Mouse (Mus musculus): ENCODE results near the gene Aox2. TPM values are rescaled to one million over a fixed set of nuclear protein-coding genes. Genes with fewer than 3 reads are reported as not detected.

The Aox2 gene
- polyA plus RNA-seq, 1 experiment from 2014 or later: 0.09 TPM

GRCm38 (mm10) chr1:58257195-58257991, 20.7 kb upstream of the Aox2 start:
- ATAC-seq (ENCODE audit: low FRiP score, low read depth): no peak
- no peak overlapping the region for H3K4me3 ChIP-seq
- no peak overlapping the region for H3K4me2 ChIP-seq (replicated peaks)
- no peaks in the 10 kb centered on the region for H3K27me3 ChIP-seq
- H3K36me3 ChIP-seq: no peaks in the 10 kb centered on the region
- no peaks in the 10 kb centered on the region for H3K9me3 ChIP-seq
- WGBS: 81% methylated on average over 10 of the region's 10 CpGs
- no peak overlapping the region for H3K27ac ChIP-seq
- no peak overlapping the region for H3K9ac ChIP-seq
- H3K4me1 ChIP-seq: no peaks in the 10 kb centered on the region

DNA sequence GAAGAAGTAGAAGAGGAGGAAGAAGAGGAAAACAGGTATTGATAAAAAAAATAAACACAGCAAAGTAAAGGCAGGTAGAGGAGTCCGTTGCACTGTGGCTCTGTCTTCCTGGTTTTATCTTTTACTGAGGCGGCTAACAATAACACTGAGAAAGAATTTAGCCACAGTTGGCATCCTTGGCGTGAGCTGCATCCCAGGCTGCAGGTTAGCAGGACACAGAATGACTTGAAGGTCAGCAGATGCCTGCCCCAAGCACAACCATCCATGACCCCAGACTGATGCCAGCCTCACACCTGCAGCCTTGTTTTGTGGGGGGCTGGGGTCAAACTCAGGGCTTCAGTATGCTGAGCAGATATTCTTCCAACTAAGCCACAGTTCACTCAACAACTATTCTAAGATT, 17.8 kb upstream of the Aox2 start:
- 83% methylated on average over 3 of the region's 3 CpGs for WGBS
- Histone ChIP-seq H3K4me2 (replicated peaks) (no peak overlapping the region), H3K36me3 (no peaks in the 10 kb centered on the region), H3K4me3 (no peak overlapping the region), H3K9me3 (no peaks in the 10 kb centered on the region), H3K27me3 (no peaks in the 10 kb centered on the region), H3K9ac (no peak overlapping the region), H3K4me1 (no peaks in the 10 kb centered on the region), H3K27ac (no peak overlapping the region)
- no peak for ATAC-seq (ENCODE audit: low FRiP score, low read depth)

DNA sequence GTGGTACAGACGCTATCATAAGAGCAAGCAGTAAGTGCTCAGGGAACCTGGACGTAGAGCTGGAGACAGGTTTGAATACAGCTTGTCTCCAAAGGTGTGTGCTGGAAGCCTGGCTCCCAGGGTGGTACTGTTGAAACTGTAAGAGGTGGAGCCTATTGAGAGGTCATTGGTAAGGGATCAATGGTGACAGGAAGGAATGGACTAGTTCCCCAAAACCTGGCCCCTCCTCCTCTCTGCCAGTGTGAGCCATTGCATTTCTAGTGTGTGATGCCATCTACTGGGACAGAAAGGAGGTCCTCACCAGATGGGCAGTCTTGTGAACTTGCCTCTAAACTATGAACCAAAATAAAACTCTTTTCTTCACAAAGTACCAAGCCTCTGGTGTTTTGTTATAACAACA, 9.9 kb upstream of the Aox2 start:
- Histone ChIP-seq H3K27ac (no peak overlapping the region), H3K36me3 (no peaks in the 10 kb centered on the region), H3K27me3 (no peaks in the 10 kb centered on the region), H3K9me3 (no peaks in the 10 kb centered on the region), H3K4me1 (no peaks in the 10 kb centered on the region), H3K4me3 (no peak overlapping the region), H3K4me2 (replicated peaks) (no peak overlapping the region), H3K9ac (no peak overlapping the region)
- ATAC-seq (ENCODE audit: low FRiP score, low read depth): no peak
- 83% methylated on average over 2 of the region's 2 CpGs for WGBS

- Histone ChIP-seq H3K4me1 (peaks cover 2% of the 10 kb centered on the region; the same call in 1 of the 2 replicates), H3K27me3 (no peaks in the 10 kb centered on the region), H3K9ac (no peak overlapping the region), H3K9me3 (no peaks in the 10 kb centered on the region), H3K4me2 (replicated peaks) (no peak overlapping the region), H3K36me3 (no peaks in the 10 kb centered on the region), H3K4me3 (no peak overlapping the region), H3K27ac (no peak overlapping the region)
- WGBS: 60% methylated on average over 6 of the region's 6 CpGs
- ATAC-seq (ENCODE audit: low FRiP score, low read depth): no peak; the same call in 1 of the 2 replicates
These were observed 7.1 kb upstream of the Aox2 start for GRCm38 (mm10) chr1:58270807-58271569.

DNA sequence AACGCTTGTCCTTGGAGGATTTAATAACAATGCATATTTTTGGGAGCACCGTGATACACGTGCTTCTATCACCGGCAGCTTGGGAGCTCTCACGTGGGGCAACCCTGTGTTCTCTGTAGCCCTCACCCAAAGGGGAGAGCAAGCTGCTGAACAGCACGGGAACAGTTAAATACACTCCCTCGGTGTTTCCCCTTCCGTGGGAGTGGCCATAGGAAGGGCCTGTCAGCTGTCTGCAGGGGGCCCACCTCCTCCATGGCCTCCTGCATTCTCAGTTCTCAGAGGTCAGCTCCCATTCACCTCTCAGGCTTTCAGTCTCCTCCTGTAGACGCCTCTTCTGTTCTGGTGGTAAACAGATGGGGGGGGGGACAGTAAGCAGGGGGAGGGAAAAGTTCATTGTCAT, 2.2 kb upstream of the Aox2 start:
- Histone ChIP-seq H3K27ac (no peak overlapping the region), H3K4me1 (peaks cover 21% of the 10 kb centered on the region), H3K27me3 (no peaks in the 10 kb centered on the region), H3K4me3 (no peak overlapping the region), H3K36me3 (no peaks in the 10 kb centered on the region), H3K9ac (no peak overlapping the region), H3K9me3 (no peaks in the 10 kb centered on the region), H3K4me2 (replicated peaks) (no peak overlapping the region)
- no peak for ATAC-seq (ENCODE audit: low FRiP score, low read depth)
- 33% methylated on average over 9 of the region's 9 CpGs for WGBS

GRCm38 (mm10) chr1:58278513-58278912, 387 bp downstream of the Aox2 start:
- no peak overlapping the region for H3K9ac ChIP-seq
- H3K4me1 ChIP-seq: peaks cover 24% of the 10 kb centered on the region
- peak; percentile 58 for ATAC-seq (ENCODE audit: low FRiP score, low read depth)
- H3K27ac ChIP-seq: no peak overlapping the region; the same call in 1 of the 2 replicates
- 46% methylated on average over 7 of the region's 7 CpGs for WGBS
- H3K27me3 ChIP-seq: no peaks in the 10 kb centered on the region
- no peak overlapping the region for H3K4me3 ChIP-seq
- H3K9me3 ChIP-seq: no peaks in the 10 kb centered on the region
- no peaks in the 10 kb centered on the region for H3K36me3 ChIP-seq
- no peak overlapping the region for H3K4me2 ChIP-seq (replicated peaks)

- H3K9me3 ChIP-seq: no peaks in the 10 kb centered on the region
- H3K36me3 ChIP-seq: no peaks in the 10 kb centered on the region
- H3K27ac ChIP-seq: no peak overlapping the region
- no peak for ATAC-seq (ENCODE audit: low FRiP score, low read depth)
- 82% methylated on average over 4 of the region's 4 CpGs for WGBS
- H3K9ac ChIP-seq: no peak overlapping the region
- H3K4me1 ChIP-seq: peaks cover 24% of the 10 kb centered on the region
- no peak overlapping the region for H3K4me3 ChIP-seq
- no peak overlapping the region for H3K4me2 ChIP-seq (replicated peaks)
- H3K27me3 ChIP-seq: no peaks in the 10 kb centered on the region
These were observed 2.3 kb downstream of the Aox2 start for GRCm38 (mm10) chr1:58280381-58280780.

- H3K9me3 ChIP-seq: no peaks in the 10 kb centered on the region
- WGBS: 71% methylated on average over 13 of the region's 13 CpGs
These were observed 3.0 kb downstream of the Aox2 start for GRCm38 (mm10) chr1:58280939-58281624.

GRCm38 (mm10) chr1:58281625-58281988, 3.5 kb downstream of the Aox2 start:
- no peak for ATAC-seq (ENCODE audit: low FRiP score, low read depth)
- Histone ChIP-seq H3K4me2 (replicated peaks) (no peak overlapping the region), H3K27ac (no peak overlapping the region), H3K27me3 (no peaks in the 10 kb centered on the region), H3K4me1 (peaks cover 21% of the 10 kb centered on the region), H3K36me3 (no peaks in the 10 kb centered on the region), H3K9me3 (no peaks in the 10 kb centered on the region), H3K9ac (no peak overlapping the region), H3K4me3 (no peak overlapping the region)
- WGBS: 69% methylated on average over 4 of the region's 4 CpGs

More at GRCm38 (mm10) chr1:58280939-58281624, 3.0 kb downstream of the Aox2 start:
- ATAC-seq (ENCODE audit: low FRiP score, low read depth): no peak
- H3K4me3 ChIP-seq: no peak overlapping the region
- no peaks in the 10 kb centered on the region for H3K36me3 ChIP-seq
- H3K4me1 ChIP-seq: peaks cover 21% of the 10 kb centered on the region
- no peak overlapping the region for H3K9ac ChIP-seq
- H3K27ac ChIP-seq: no peak overlapping the region
- H3K27me3 ChIP-seq: no peaks in the 10 kb centered on the region
- H3K4me2 ChIP-seq (replicated peaks): no peak overlapping the region

DNA sequence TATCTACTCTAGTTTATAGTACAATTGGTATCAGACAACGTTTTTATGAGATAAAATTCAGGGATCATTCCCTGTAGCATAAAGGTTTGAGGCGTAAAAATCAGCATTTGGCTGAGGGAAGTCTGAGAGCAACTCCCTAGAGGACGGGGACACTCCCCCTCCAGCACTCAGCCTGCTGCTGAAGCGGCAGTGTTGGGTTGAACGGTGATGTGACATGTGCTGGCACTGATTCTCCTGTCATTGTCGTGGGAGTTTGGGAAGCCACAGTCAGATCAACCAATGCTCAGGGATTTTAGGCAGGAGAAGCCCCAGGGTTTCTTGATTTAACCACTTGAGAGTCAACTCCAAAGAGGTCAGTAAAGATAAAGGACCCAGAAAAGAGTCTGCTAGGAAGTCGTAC, 6.4 kb downstream of the Aox2 start:
- ATAC-seq (ENCODE audit: low FRiP score, low read depth): no peak
- H3K9ac ChIP-seq: no peak overlapping the region

GRCm38 (mm10) chr1:58288091-58288490, 10.0 kb downstream of the Aox2 start:
- no peak overlapping the region for H3K4me2 ChIP-seq (replicated peaks)
- H3K27ac ChIP-seq: no peak overlapping the region
- H3K4me1 ChIP-seq: peaks cover 18% of the 10 kb centered on the region
- H3K27me3 ChIP-seq: peaks cover 1% of the 10 kb centered on the region; the same call in 1 of the 2 replicates
- no peaks in the 10 kb centered on the region for H3K36me3 ChIP-seq
- no peaks in the 10 kb centered on the region for H3K9me3 ChIP-seq
- ATAC-seq (ENCODE audit: low FRiP score, low read depth): no peak
- WGBS: 89% methylated on average over 3 of the region's 3 CpGs
- H3K9ac ChIP-seq: no peak overlapping the region
- no peak overlapping the region for H3K4me3 ChIP-seq

More for the DNA sequence above, 6.4 kb downstream of the Aox2 start:
- H3K4me1 ChIP-seq: peaks cover 7% of the 10 kb centered on the region; the same call in 1 of the 2 replicates
- no peak overlapping the region for H3K4me2 ChIP-seq (replicated peaks)
- H3K4me3 ChIP-seq: no peak overlapping the region
- no peak overlapping the region for H3K27ac ChIP-seq
- H3K9me3 ChIP-seq: no peaks in the 10 kb centered on the region
- no peaks in the 10 kb centered on the region for H3K36me3 ChIP-seq
- H3K27me3 ChIP-seq: no peaks in the 10 kb centered on the region
- WGBS: 61% methylated on average over 7 of the region's 7 CpGs

- 57% methylated on average over 16 of the region's 16 CpGs for WGBS
- ATAC-seq (ENCODE audit: low FRiP score, low read depth): no peak
- Histone ChIP-seq H3K27ac (no peak overlapping the region), H3K4me1 (peaks cover 20% of the 10 kb centered on the region), H3K4me3 (no peak overlapping the region), H3K36me3 (no peaks in the 10 kb centered on the region), H3K9ac (no peak overlapping the region), H3K27me3 (peaks cover 6% of the 10 kb centered on the region; the same call in 1 of the 2 replicates), H3K4me2 (replicated peaks) (no peak overlapping the region), H3K9me3 (no peaks in the 10 kb centered on the region)
These were observed 11.8 kb downstream of the Aox2 start for GRCm38 (mm10) chr1:58289863-58290469.
